Mouse (Mus musculus) gastrocnemius, postnatal 4 days (tissue): ENCODE measurements around the gene Stox1. TPM values are rescaled to one million over a fixed set of nuclear protein-coding genes. Genes with fewer than 3 reads are reported as not detected.
A peak's percentile ranks its signal among the peaks of the same experiment; 100 is the strongest.
"Not testable (repeated sequence)": the region's sequence is repeated elsewhere in the genome, so short reads cannot be mapped to it uniquely, and the experiment has no call there.

Source experiments
- DNase-seq, 2 experiments: peaks; one replicate each; pipeline ENCODE4 v3.0.0; 2021 to 2022; ENCODE audit warnings: low spot score in 2 of 2, mixed read lengths in 2 of 2
- long read RNA-seq, 2 experiments: library from polyadenylated mRNA; stranded (forward); transcript quantifications; one replicate each; pipeline ENCODE4 v2.0.0; 2021
- total RNA-seq, 2 experiments: library from RNA; stranded (reverse); gene quantifications; 2 replicates each; pipeline ENCODE4 v1.2.3; 2021

The Stox1 gene
- 1 to 10 TPM in 1 of 2 experiments, under 1 TPM in 1; 0.64 to 1.1 TPM for total RNA-seq
- long read RNA-seq, experiment 1, partial matches to known transcripts = 1 of 1 reads
- long read RNA-seq, experiment 1, other reads (novel, unspliced or antisense) = 0 of 1 reads
- long read RNA-seq, experiment 2 = 0 reads

- DNase-seq = peak; percentile 21 to 40
Measured at GRCm38 (mm10) chr10:62725771-62726687, at the start of gene Stox1. Gene Stox1, minus strand, starts transcription at chr10:62726128.

GRCm38 (mm10) chr10:62750781-62751180 is 24.9 kb upstream of the Stox1 start:
- DNase-seq = no peak

- no peak for DNase-seq
Measured at GRCm38 (mm10) chr10:62739961-62740737, 14.2 kb upstream of the Stox1 start.

GRCm38 (mm10) chr10:62736965-62737688 is 11.2 kb upstream of the Stox1 start:
- DNase-seq = no peak

- DNase-seq = no peak
Measured at GRCm38 (mm10) chr10:62730826-62731225, 4.9 kb upstream of the Stox1 start.

- no peak for DNase-seq
Measured at GRCm38 (mm10) chr10:62724936-62725335, 992 bp downstream of the Stox1 start.

- no peak for DNase-seq
Measured at GRCm38 (mm10) chr10:62722701-62723100, 3.2 kb downstream of the Stox1 start.

- DNase-seq = not testable (repeated sequence)
Measured at GRCm38 (mm10) chr10:62720574-62720973, 5.4 kb downstream of the Stox1 start.

- DNase-seq = no peak
Measured at GRCm38 (mm10) chr10:62713457-62713856, 12.5 kb downstream of the Stox1 start.

GRCm38 (mm10) chr10:62703579-62703978 is 22.3 kb downstream of the Stox1 start:
- no peak for DNase-seq

- DNase-seq = no peak
Measured at GRCm38 (mm10) chr10:62702436-62702835, 23.5 kb downstream of the Stox1 start.

GRCm38 (mm10) chr10:62692771-62693170 is 33.2 kb downstream of the Stox1 start:
- no peak for DNase-seq

GRCm38 (mm10) chr10:62692244-62692643 is 33.7 kb downstream of the Stox1 start:
- DNase-seq = no peak

- no peak for DNase-seq
Measured at GRCm38 (mm10) chr10:62687032-62687674, 38.8 kb downstream of the Stox1 start.

GRCm38 (mm10) chr10:62683043-62683442 is 42.9 kb downstream of the Stox1 start:
- no peak for DNase-seq

- DNase-seq = no peak
Measured at GRCm38 (mm10) chr10:62679833-62680232, 46.1 kb downstream of the Stox1 start.

GRCm38 (mm10) chr10:62677329-62677728 is 48.6 kb downstream of the Stox1 start:
- DNase-seq = no peak

GRCm38 (mm10) chr10:62676196-62676595 is 49.7 kb downstream of the Stox1 start:
- DNase-seq = no peak

GRCm38 (mm10) chr10:62672359-62672758 is 53.6 kb downstream of the Stox1 start:
- DNase-seq = no peak

- no peak for DNase-seq
Measured at GRCm38 (mm10) chr10:62669245-62669644, 56.7 kb downstream of the Stox1 start.

- DNase-seq = no peak
Measured at GRCm38 (mm10) chr10:62668463-62668862, 57.5 kb downstream of the Stox1 start.
